Mouse (Mus musculus) kidney, embryonic 16.5 days (tissue): ENCODE measurements around the gene Carmil1. TPM values are rescaled to one million over a fixed set of nuclear protein-coding genes. Genes with fewer than 3 reads are reported as not detected.

Experiments used
- ATAC-seq: fragments of 200-750 bp; cut with Nextera tagmentation; 2 replicates; pipeline ENCODE4 v1.8.0; 2017; ENCODE audit warnings: moderate TSS enrichment; ENCODE audit not compliant: low FRiP score, low TSS enrichment
- H3K27ac ChIP-seq: fragments of 300-500 bp; sonication (generic); 2 replicates; pipeline ENCODE4 v1.5.1; 2014; ENCODE audit warnings: low read length
- H3K27me3 ChIP-seq: fragments of 300-500 bp; sonication (generic); 2 replicates; pipeline ENCODE4 v1.6.1; 2014; ENCODE audit warnings: low read length, control low read depth, mixed read lengths; ENCODE audit not compliant: insufficient read depth
- H3K36me3 ChIP-seq: fragments of 300-500 bp; sonication (generic); 2 replicates; pipeline ENCODE4 v1.6.1; 2014; ENCODE audit warnings: low read length, control low read depth, mixed read lengths; ENCODE audit not compliant: insufficient read depth
- H3K4me1 ChIP-seq: fragments of 300-500 bp; sonication (generic); 2 replicates; pipeline ENCODE4 v1.6.1; 2014; ENCODE audit warnings: low read length, control low read depth, mixed read lengths; ENCODE audit not compliant: insufficient read depth
- H3K4me2 ChIP-seq: fragments of 300-500 bp; sonication (generic); replicated peaks from 2 replicates; pipeline ENCODE4 v1.6.1; 2014; ENCODE audit warnings: low read depth, low read length
- H3K4me3 ChIP-seq: fragments of 300-500 bp; sonication (generic); 2 replicates; pipeline ENCODE4 v1.5.1; 2014; ENCODE audit warnings: mild to moderate bottlenecking, low read length
- H3K9ac ChIP-seq: fragments of 300-500 bp; sonication (generic); replicated peaks from 2 replicates; pipeline ENCODE4 v1.6.1; 2014; ENCODE audit warnings: low read length
- H3K9me3 ChIP-seq: fragments of 300-500 bp; sonication (generic); 2 replicates; pipeline ENCODE4 v1.6.1; 2016; ENCODE audit warnings: low read length, control low read depth
- WGBS: fragments of 180-500 bp; shearing (Covaris S2); extraction: QIAGEN DNeasy Blood & Tissue Kit; methylation state at CpG from one replicate; pipeline ENCODE4 v1.1.7; 2014; 5-methylcytosine and 5-hydroxymethylcytosine counted together
- polyA plus RNA-seq: library from polyadenylated mRNA; unstranded; fragments of >200 nt; fragmentation: Nextera tagmentation; extraction: Ambion mirVana; gene quantifications from 2 replicates; pipeline ENCODE4 v1.2.1, GENCODE M21; 2015

Gene Carmil1
- polyA plus RNA-seq, 1 experiment from 2014 or later: 52.5 TPM

DNA sequence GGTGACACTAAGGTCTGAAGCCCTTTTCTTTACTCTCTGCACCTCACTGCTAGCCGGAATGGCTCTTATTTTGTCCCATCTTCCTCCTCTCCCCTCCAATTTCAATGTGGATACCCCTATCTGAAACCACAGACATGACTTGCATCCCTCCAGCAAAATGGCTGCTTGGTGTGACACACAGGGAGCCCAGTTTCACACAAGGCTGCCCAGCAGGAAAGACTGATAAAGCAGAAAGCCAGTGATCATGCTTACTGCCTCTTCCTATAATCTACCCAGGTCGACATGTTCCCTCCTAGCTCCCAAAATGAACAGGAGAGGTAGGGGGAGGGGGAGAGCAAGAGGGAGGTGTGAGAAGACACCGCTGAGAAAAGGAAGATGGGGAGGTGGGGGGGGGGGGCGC is 36.6 kb downstream of the Carmil1 start:
- H3K36me3 ChIP-seq: no peaks in the 10 kb centered on the region
- H3K4me2 ChIP-seq: no peak overlapping the region
- 82% methylated on average over 2 of the region's 4 CpGs for WGBS
- no peak overlapping the region for H3K9ac ChIP-seq
- H3K27ac ChIP-seq: no peak overlapping the region
- no peaks in the 10 kb centered on the region for H3K27me3 ChIP-seq
- H3K4me1 ChIP-seq: peaks cover 44% of the 10 kb centered on the region
- no peak for ATAC-seq
- H3K4me3 ChIP-seq: no peak overlapping the region
- no peaks in the 10 kb centered on the region for H3K9me3 ChIP-seq

DNA sequence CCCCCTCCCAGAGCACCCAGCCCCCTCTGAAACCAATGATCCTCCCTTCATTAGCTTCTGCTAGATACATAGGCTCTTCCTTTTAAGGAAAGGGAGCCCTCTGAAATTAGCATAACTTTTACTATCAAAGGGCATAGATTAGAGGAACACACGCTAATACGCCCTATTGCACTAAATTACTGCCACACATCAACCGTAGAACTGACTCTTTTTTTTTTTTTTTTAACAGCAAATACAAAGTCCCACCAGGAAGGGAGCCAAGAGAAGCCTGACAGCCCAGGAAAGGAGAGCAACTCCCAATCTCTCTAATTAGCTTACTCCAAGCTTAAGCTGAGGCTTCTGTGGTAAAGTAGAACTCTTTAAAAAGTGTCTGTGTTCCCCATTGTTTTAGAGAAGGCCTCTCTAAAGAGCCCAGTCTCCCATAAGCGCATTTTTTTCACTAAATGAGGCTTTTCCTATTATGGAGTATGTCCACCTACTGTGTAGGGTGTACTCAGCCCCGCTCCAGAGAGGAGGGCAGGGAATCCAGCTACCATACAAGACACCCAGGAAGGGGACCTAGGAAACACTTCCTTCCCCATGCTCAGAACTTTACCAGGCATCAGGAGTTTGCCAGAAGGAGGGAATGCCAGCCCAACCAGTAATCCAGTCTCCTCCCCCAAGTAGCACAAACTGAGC is 38.0 kb downstream of the Carmil1 start:
- peak overlapping the region; percentile 56; the same call in 1 of the 2 replicates for H3K27ac ChIP-seq
- ATAC-seq: 0 out of 2 replicates have a peak, but pooled peaks have one; percentile 1
- WGBS: 45% methylated on average over 5 of the region's 5 CpGs

DNA sequence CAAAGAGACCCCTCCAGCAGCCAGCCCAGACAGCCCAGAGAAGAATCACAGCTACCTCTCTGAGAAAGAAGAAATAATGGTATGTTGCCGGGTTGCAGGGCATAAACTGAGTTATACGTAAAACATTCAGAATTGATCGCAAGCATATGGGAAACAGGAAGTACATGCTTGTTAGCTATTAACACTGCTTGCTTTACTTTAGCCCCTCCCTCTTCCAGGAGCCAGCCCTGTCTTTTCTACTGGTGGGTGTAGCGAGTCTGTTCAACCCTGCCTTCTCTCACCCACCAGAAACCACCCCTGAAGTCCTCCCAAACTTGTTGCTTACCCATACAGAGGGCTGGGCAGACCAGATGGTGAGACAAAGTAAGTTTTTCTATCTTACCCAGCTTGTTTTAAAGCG is 39.4 kb downstream of the Carmil1 start:
- Histone ChIP-seq H3K36me3 (no peaks in the 10 kb centered on the region), H3K9me3 (no peaks in the 10 kb centered on the region), H3K9ac (no peak overlapping the region), H3K4me3 (no peak overlapping the region), H3K4me2 (no peak overlapping the region; the same call in 1 of the 2 replicates), H3K4me1 (peaks cover 35% of the 10 kb centered on the region), H3K27me3 (no peaks in the 10 kb centered on the region), H3K27ac (no peak overlapping the region)
- peak; percentile 32; the same call in 1 of the 2 replicates for ATAC-seq
- 58% methylated on average over 5 of the region's 5 CpGs for WGBS

More for the DNA sequence above, 38.0 kb downstream of the Carmil1 start:
- Histone ChIP-seq H3K9ac (no peak overlapping the region), H3K4me2 (no peak overlapping the region), H3K4me3 (no peak overlapping the region), H3K36me3 (no peaks in the 10 kb centered on the region), H3K27me3 (no peaks in the 10 kb centered on the region), H3K9me3 (no peaks in the 10 kb centered on the region), H3K4me1 (peaks cover 39% of the 10 kb centered on the region)

DNA sequence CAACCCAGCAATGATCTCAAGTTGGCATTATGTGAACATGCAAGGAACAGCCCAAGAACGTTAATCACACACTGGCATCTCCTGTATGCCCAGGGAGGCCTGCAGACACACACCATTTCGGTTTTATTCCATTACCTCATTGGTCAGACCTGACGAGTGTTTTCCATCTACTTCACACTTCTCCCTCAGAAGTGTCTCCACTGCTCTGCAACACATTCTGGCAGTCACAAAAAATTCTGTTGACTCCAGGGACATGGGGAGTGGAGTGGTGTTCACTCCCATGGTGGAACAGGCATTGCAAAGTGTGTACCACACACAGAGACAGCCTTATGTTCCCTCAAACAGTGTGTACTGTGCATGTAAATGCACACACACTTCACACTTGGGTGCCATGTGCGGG is 40.2 kb downstream of the Carmil1 start:
- Histone ChIP-seq H3K4me2 (no peak overlapping the region), H3K4me1 (peaks cover 30% of the 10 kb centered on the region), H3K4me3 (no peak overlapping the region), H3K9ac (no peak overlapping the region), H3K27me3 (no peaks in the 10 kb centered on the region), H3K27ac (no peak overlapping the region), H3K9me3 (no peaks in the 10 kb centered on the region), H3K36me3 (no peaks in the 10 kb centered on the region)
- WGBS: 85% methylated on average over 4 of the region's 4 CpGs
- ATAC-seq: no peak

DNA sequence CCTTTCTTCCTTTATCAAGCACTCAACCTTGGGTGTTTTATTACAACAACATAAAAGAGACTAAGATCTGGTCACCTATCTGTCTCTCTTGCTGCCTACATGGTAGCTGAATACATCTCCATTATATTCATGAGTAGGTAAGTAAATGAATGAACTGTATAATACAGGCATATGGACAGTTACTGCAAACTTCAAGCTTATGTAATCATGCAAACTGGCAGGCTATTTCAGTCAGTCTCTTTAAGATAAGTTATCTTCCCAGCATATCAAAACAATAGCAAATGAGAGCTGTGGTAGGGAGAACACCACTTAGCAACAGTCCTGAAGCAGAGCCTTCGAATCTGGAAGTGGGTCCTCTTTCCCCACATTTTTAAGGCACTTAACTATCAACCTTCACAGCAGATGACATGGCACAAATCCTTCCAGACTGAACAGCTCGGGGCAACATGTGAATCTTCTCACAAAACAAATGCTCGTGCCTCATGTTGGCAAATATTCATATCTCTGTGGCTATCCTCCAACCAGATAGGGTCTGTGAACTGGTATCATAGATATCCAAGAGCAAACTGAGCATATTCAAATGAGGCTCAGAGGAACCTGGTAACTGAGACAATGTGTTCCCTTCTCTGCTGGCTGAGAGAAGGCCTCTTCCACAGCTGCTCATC is 42.0 kb downstream of the Carmil1 start:
- H3K36me3 ChIP-seq: no peaks in the 10 kb centered on the region
- 78% methylated on average over 3 of the region's 3 CpGs for WGBS
- no peak overlapping the region for H3K4me2 ChIP-seq
- H3K4me1 ChIP-seq: peaks cover 22% of the 10 kb centered on the region
- H3K9me3 ChIP-seq: no peaks in the 10 kb centered on the region
- ATAC-seq: no peak
- no peak overlapping the region for H3K9ac ChIP-seq
- H3K4me3 ChIP-seq: no peak overlapping the region
- no peaks in the 10 kb centered on the region for H3K27me3 ChIP-seq
- no peak overlapping the region for H3K27ac ChIP-seq

DNA sequence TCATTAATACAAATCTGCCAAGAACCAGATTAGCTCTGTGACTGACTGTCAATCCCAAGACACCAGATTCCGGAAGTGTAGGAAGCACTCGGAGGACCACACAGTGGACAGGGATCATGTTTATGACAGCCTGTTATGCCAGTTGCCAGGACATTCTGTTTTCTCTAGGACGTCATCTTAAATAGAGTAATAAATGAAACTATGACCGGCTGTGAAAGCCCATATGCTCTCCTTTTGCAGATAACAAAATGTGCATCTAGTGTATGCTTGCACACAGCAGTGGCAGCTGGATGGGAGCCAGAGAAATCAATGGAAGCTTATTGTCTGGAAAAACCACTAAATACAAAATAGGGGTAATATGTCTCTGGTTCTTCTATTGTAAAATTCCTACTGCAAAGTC is 43.9 kb downstream of the Carmil1 start:
- H3K4me2 ChIP-seq: no peak overlapping the region
- H3K36me3 ChIP-seq: no peaks in the 10 kb centered on the region
- no peak overlapping the region for H3K27ac ChIP-seq
- ATAC-seq: no peak
- H3K9ac ChIP-seq: no peak overlapping the region
- H3K27me3 ChIP-seq: no peaks in the 10 kb centered on the region
- H3K4me1 ChIP-seq: peaks cover 13% of the 10 kb centered on the region
- 64% methylated on average over 4 of the region's 4 CpGs for WGBS
- no peaks in the 10 kb centered on the region for H3K9me3 ChIP-seq
- H3K4me3 ChIP-seq: no peak overlapping the region

DNA sequence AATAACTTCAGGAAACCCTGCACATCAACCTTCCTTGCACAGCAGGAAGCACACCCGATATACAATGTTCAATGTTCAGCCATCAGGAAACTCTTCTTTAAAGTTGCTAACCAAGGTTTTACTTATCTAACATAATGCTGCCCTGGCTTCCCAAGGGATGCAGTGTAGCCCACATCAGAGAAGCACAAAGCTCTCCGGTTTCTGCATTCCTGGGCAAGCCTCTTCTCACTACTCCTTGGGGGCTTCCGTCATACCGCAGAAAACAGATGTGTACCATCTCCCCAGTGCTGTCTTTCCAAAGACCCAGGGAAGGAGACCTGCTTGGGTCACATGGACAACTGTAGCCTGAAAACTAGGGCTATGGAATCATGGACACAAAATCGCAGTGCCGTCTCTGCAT is 47.8 kb downstream of the Carmil1 start:
- H3K36me3 ChIP-seq: peaks cover 3% of the 10 kb centered on the region; the same call in 1 of the 2 replicates
- H3K4me1 ChIP-seq: peaks cover 8% of the 10 kb centered on the region; the same call in 1 of the 2 replicates
- no peaks in the 10 kb centered on the region for H3K27me3 ChIP-seq
- no peak for ATAC-seq
- WGBS: 72% methylated on average over 6 of the region's 6 CpGs
- H3K4me3 ChIP-seq: no peak overlapping the region
- H3K27ac ChIP-seq: no peak overlapping the region
- no peak overlapping the region for H3K4me2 ChIP-seq
- peaks cover 4% of the 10 kb centered on the region; the same call in 1 of the 2 replicates for H3K9me3 ChIP-seq
- H3K9ac ChIP-seq: no peak overlapping the region

DNA sequence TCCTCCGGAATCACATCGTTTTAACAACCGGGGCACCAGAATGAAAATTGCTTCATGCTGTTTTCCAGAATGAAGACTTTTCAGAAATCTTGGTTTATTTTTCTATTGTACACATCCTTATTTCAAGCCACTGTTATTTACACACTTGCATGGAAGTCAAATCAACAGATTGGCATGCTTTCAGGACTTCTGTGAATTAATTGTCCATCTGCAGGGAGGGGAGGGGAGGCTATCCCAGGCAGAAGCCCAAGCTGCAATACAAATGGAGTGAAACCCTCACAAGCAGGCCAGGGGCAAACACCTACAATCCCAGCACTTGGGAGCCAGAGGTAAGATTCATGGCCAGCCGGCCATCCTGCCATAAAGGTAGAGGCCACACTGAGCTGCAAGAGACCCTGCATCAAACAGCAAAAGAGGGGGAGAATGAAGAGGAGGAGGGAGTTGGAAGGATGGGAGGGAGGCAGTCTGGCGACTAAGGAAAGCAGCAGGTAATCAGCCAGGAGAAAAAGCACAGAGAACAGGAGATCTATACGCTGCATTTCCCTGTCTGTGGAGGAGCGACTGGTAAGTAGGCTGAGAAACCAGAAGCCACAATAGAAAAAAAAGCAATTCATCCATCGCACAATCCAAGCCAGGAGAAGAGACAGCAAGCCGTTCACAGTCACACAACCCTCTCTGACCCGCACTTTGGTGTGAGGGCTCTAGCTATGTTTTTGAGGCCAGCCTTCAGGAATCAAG is 48.7 kb downstream of the Carmil1 start:
- Histone ChIP-seq H3K27me3 (no peaks in the 10 kb centered on the region), H3K9me3 (peaks cover 4% of the 10 kb centered on the region; the same call in 1 of the 2 replicates), H3K4me2 (no peak overlapping the region), H3K9ac (no peak overlapping the region), H3K4me1 (peaks cover 8% of the 10 kb centered on the region; the same call in 1 of the 2 replicates), H3K4me3 (no peak overlapping the region), H3K36me3 (peaks cover 3% of the 10 kb centered on the region; the same call in 1 of the 2 replicates), H3K27ac (no peak overlapping the region)
- no peak for ATAC-seq
- WGBS: 74% methylated on average over 10 of the region's 10 CpGs

DNA sequence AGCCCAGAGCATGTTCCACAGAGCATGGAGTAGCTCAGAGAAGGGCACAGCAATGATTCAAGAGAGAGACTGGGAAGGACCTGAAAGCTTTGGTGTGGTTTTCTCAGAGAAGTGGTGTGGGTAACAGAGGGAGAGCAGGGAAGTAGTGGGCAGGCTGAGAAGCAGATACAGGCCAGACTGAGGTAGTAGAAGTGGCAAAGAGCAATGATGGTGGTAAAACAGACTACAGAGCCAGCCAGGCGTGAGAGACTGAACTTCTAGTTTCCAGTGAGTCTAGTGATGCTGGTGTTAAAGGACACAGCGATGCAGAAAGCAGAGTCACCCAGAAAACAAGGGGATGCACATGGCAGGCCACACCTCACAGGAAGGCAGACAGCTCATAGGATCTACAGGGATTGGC is 49.4 kb downstream of the Carmil1 start:
- Histone ChIP-seq H3K36me3 (peaks cover 3% of the 10 kb centered on the region; the same call in 1 of the 2 replicates), H3K9ac (no peak overlapping the region), H3K4me2 (no peak overlapping the region), H3K4me3 (no peak overlapping the region), H3K4me1 (peaks cover 8% of the 10 kb centered on the region; the same call in 1 of the 2 replicates), H3K27ac (0 out of 2 replicates have a peak overlapping the region, but pooled peaks have one; percentile 10), H3K27me3 (no peaks in the 10 kb centered on the region), H3K9me3 (peaks cover 8% of the 10 kb centered on the region)
- no peak for ATAC-seq
- WGBS: 77% methylated on average over 2 of the region's 2 CpGs
